Mouse (Mus musculus): Measurements from ENCODE around the gene Gm28870.
"Not testable (repeated sequence)": the region's sequence is repeated elsewhere in the genome, so short reads cannot be mapped to it uniquely, and the experiment has no call there.

Gm28870 gene

GRCm38 (mm10) chrY:50096976-50097375, at the start of gene Gm28870:
Gene Gm28870 (plus strand): TSS chrY:50097276.
- DNase-seq (ENCODE audit: low spot score) = not testable (repeated sequence)
